Mouse (Mus musculus): ENCODE measurements around the gene Gm9732. TPM values are rescaled to one million over a fixed set of nuclear protein-coding genes. Genes with fewer than 3 reads are reported as not detected.

The Gm9732 gene
- 1.5 TPM for polyA plus RNA-seq (2014; fragmentation: Illumina TruSeq; extraction: RNeasy Lipid Tissue Mini Kit (QIAGEN cat#74804); ENCODE audit: low read depth, low replicate concordance)

DNA sequence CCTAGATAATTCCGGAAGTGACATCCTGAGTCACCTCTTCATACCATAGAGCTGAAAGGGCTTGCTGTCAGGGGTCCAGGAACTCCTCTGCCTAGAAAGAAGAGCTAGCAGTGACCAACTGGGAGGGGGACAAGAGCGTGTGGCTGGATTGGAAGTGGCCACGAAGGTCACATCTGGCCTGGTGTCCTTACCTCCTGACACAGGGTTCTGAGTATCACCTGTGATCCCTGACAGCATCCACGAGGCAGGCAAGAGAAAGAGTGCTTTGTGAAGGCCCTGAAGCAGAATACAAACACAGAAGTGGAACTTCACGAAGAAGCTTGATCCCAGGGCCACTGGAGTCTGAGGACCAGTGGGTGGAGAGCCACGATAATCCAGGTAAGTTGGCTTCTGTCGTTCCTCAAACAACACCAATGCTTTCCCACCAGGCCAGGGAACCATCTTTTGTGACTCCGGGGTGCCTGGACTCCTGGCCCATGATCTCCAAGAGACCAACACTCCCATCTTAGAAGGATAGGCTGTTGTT, at the start of gene Gm9732:
Gene Gm9732 (plus strand): TSS at position 51 of the 526 bp plus-strand sequence.

DNA sequence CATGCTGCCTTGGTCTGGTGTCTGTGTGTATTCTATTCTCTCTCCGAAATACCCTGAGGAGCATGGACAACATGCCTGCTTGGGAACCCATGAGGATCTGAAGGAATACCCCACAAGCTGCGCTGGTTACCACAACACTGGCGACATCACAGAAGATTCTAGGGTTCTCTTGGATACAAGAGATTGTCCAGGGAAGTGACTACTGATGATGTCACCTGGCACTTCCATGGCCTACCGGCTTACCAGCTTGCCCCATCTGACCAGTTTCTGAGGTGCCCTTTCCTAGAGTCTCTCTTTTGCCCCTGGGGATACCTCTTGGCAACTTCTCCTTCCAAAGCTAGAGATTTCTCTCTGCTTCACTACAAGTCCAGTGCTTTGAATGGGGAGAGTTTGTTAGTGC, 39.6 kb upstream of the Gm9732 start, which contains the start of gene Gm8122:
Gene Gm8122 (minus strand): TSS at position 101 of the 400 bp plus-strand sequence.

DNA sequence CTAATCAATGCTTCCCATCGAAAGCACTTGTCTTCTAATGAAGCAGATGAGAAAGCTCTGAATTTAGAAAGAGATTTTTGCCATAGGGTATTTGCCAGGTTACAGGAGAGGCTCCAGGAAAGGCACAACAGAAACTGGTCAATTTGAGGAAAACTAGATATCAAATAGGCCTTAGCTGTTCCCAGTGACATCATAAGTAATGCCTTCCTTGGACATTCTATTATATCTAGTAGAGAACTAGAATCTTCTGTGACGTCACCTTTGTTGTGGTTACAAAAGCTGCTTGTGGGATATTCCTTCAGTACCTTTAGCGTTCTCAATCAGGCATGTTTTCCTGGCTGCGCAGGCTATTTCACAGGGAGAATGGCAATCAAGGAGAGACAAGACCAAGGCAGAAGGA, 16.5 kb upstream of the Gm9732 start, which contains the start of gene Gm8126:
Gene Gm8126 (plus strand): TSS at position 301 of the 400 bp plus-strand sequence.

DNA sequence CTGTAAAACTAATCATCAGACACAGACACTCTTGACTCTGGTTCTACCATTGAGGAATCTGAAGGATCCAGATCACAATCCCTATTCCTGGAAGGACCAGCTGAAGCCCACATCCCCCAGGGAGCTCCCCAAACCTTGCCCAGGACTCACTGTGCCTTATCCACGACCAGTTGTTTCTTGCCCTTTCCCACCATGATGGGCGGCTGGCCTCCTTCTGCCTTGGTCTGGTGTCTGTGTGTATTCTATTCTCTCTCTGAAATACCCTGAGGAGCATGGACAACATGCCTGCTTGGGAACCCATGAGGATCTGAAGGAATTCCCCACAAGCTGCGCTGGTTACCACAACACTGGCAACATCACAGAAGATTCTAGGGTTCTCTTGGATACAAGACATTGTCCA, 18.7 kb downstream of the Gm9732 start, which contains the start of gene Gm8127:
Gene Gm8127 (minus strand): TSS at position 330 of the 400 bp plus-strand sequence.

DNA sequence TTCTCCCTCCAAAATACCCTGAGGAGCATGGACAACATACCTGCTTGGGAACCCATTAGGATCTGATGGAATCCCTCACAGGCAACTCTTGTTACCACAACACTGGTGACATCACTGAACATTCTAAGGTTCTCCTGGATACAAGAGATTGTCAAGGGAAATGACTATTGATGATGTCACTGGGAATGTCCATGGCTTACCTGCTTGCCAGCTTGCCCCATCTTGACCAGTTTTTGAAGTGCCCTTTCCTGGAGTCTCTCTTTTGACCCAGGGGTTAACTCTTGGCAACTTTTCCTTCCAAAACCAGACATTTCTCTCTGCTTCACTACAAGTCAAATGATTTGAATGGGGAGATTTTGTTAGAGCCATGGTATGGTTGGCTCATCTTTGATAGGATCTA, 72.9 kb downstream of the Gm9732 start, which contains the start of gene 1700001F09Rik:
Gene 1700001F09Rik (minus strand): TSS at position 101 of the 400 bp plus-strand sequence.

Other genes starting within 250 kb of the Gm9732 start
- not detected for gene Gm8094, start 198.4 kb upstream of the Gm9732 start, polyA plus RNA-seq (2014; fragmentation: Illumina TruSeq; extraction: RNeasy Lipid Tissue Mini Kit (QIAGEN cat#74804); ENCODE audit: low read depth, low replicate concordance)
- not detected for gene Gm8104, start 174.4 kb upstream of the Gm9732 start, polyA plus RNA-seq (2014; fragmentation: Illumina TruSeq; extraction: RNeasy Lipid Tissue Mini Kit (QIAGEN cat#74804); ENCODE audit: low read depth, low replicate concordance)
- 0.40 TPM for gene Gm7233, start 95.2 kb upstream of the Gm9732 start, polyA plus RNA-seq (2014; fragmentation: Illumina TruSeq; extraction: RNeasy Lipid Tissue Mini Kit (QIAGEN cat#74804); ENCODE audit: low read depth, low replicate concordance)
- gene Gm8122, start 39.7 kb upstream of the Gm9732 start, polyA plus RNA-seq (2014; fragmentation: Illumina TruSeq; extraction: RNeasy Lipid Tissue Mini Kit (QIAGEN cat#74804); ENCODE audit: low read depth, low replicate concordance), result not detected
- gene Gm8126, start 16.4 kb upstream of the Gm9732 start, polyA plus RNA-seq (2014; fragmentation: Illumina TruSeq; extraction: RNeasy Lipid Tissue Mini Kit (QIAGEN cat#74804); ENCODE audit: low read depth, low replicate concordance), result 4.1 TPM
- gene Gm8127, start 18.8 kb downstream of the Gm9732 start, polyA plus RNA-seq (2014; fragmentation: Illumina TruSeq; extraction: RNeasy Lipid Tissue Mini Kit (QIAGEN cat#74804); ENCODE audit: low read depth, low replicate concordance), result not detected
- gene 1700001F09Rik, start 72.8 kb downstream of the Gm9732 start, polyA plus RNA-seq (2014; fragmentation: Illumina TruSeq; extraction: RNeasy Lipid Tissue Mini Kit (QIAGEN cat#74804); ENCODE audit: low read depth, low replicate concordance), result not detected
- 0.32 TPM for gene Gm8138, start 141.3 kb downstream of the Gm9732 start, polyA plus RNA-seq (2014; fragmentation: Illumina TruSeq; extraction: RNeasy Lipid Tissue Mini Kit (QIAGEN cat#74804); ENCODE audit: low read depth, low replicate concordance)